Mouse (Mus musculus) stomach, postnatal 0 days (tissue): ENCODE data around the gene Slc5a9. TPM values are rescaled to one million over a fixed set of nuclear protein-coding genes. Genes with fewer than 3 reads are reported as not detected.
"Not testable (repeated sequence)": the region's sequence is repeated elsewhere in the genome, so short reads cannot be mapped to it uniquely, and the experiment has no call there.

ENCODE experiments used
- ATAC-seq: fragments of 200-750 bp; cut with Nextera tagmentation; 2 replicates; pipeline ENCODE4 v1.8.0; 2017; ENCODE audit not compliant: low FRiP score, low TSS enrichment
- DNase-seq: peaks from one replicate; pipeline ENCODE4 v3.0.0-alpha.2; 2016; ENCODE audit warnings: low spot score
- H3K27ac ChIP-seq: fragments of 300-500 bp; sonication (generic); replicated peaks from 2 replicates; pipeline ENCODE4 v1.5.1; 2014; ENCODE audit warnings: mild to moderate bottlenecking, control low read depth
- H3K27me3 ChIP-seq: fragments of 300-500 bp; sonication (generic); 2 replicates; pipeline ENCODE4 v1.6.1; 2014; ENCODE audit warnings: low read length; ENCODE audit not compliant: control insufficient read depth, insufficient read depth
- H3K36me3 ChIP-seq: fragments of 300-500 bp; sonication (generic); 2 replicates; pipeline ENCODE4 v1.6.1; 2014; ENCODE audit warnings: low read length, mixed read lengths; ENCODE audit not compliant: control insufficient read depth, insufficient read depth
- H3K4me1 ChIP-seq: fragments of 300-500 bp; sonication (generic); replicated peaks from 2 replicates; pipeline ENCODE4 v1.6.1; 2014; ENCODE audit warnings: antibody characterized with exemption; ENCODE audit not compliant: control insufficient read depth, insufficient read depth
- H3K4me2 ChIP-seq: fragments of 300-500 bp; sonication (generic); replicated peaks from 2 replicates; pipeline ENCODE4 v1.6.1; 2014; ENCODE audit warnings: low read depth, mild to moderate bottlenecking, control low read depth, moderate library complexity
- H3K4me3 ChIP-seq: fragments of 300-500 bp; sonication (generic); 2 replicates; pipeline ENCODE4 v1.5.1; 2014; ENCODE audit warnings: low read depth, low read length, control low read depth
- H3K9ac ChIP-seq: fragments of 300-500 bp; sonication (generic); 2 replicates; pipeline ENCODE4 v1.6.1; 2014; ENCODE audit warnings: mild to moderate bottlenecking, low read length, control low read depth, mixed read lengths
- H3K9me3 ChIP-seq: fragments of 300-500 bp; sonication (generic); 2 replicates; pipeline ENCODE4 v1.6.1; 2016; ENCODE audit warnings: low read length; ENCODE audit not compliant: control insufficient read depth
- CTCF ChIP-seq: IDR thresholded peaks from 2 replicates; pipeline ENCODE4 v1.5.1; 2016; ENCODE audit warnings: antibody characterized with exemption, low read depth, mild to moderate bottlenecking, moderate library complexity
- EP300 ChIP-seq: optimal IDR thresholded peaks from 2 replicates; pipeline ENCODE3; 2016; ENCODE audit warnings: antibody characterized with exemption
- WGBS: fragments of 180-500 bp; shearing (Covaris S2); extraction: QIAGEN DNeasy Blood & Tissue Kit; methylation state at CpG from one replicate; pipeline ENCODE4 v1.1.7; 2014; 5-methylcytosine and 5-hydroxymethylcytosine counted together
- polyA plus RNA-seq: library from polyadenylated mRNA; unstranded; fragments of >200 nt; fragmentation: Nextera tagmentation; extraction: Ambion mirVana; gene quantifications from 2 replicates; pipeline ENCODE4 v1.2.1, GENCODE M21; 2015

Gene Slc5a9
- 12.2 and 15.4 TPM in 2 replicates for polyA plus RNA-seq

GRCm38 (mm10) chr4:111902775-111903174, at the start of gene Slc5a9:
TSS of gene Slc5a9 (minus strand) at chr4:111902918.
- H3K36me3 ChIP-seq = no peaks in the 10 kb centered on the region
- H3K27me3 ChIP-seq = no peaks in the 10 kb centered on the region
- H3K4me2 ChIP-seq = no peak within 1 kb of the TSS
- no peaks in the 10 kb centered on the region for H3K9me3 ChIP-seq
- no peak for DNase-seq
- H3K4me3 ChIP-seq = no peak within 1 kb of the TSS
- no peaks in the 10 kb centered on the region for H3K4me1 ChIP-seq
- H3K27ac ChIP-seq = peak within 1 kb of the TSS; percentile 82
- no peak within 1 kb of the TSS for H3K9ac ChIP-seq
- ATAC-seq = 0 out of 2 replicates have a peak, but pooled peaks have one; percentile 11
- TF ChIP-seq EP300 = peak; percentile 39
- no peak for TF ChIP-seq CTCF

- Histone ChIP-seq H3K9ac (no peak within 1 kb of the TSS), H3K4me1 (no peaks in the 10 kb centered on the region), H3K27me3 (no peaks in the 10 kb centered on the region), H3K36me3 (no peaks in the 10 kb centered on the region), H3K27ac (no peak within 1 kb of the TSS), H3K9me3 (no peaks in the 10 kb centered on the region), H3K4me2 (no peak within 1 kb of the TSS), H3K4me3 (no peak within 1 kb of the TSS)
- ATAC-seq (no peak), DNase-seq (no peak)
- 70% methylated on average over 1 of the region's 1 CpGs for WGBS
- no peak for TF ChIP-seq CTCF
- TF ChIP-seq EP300 = no peak
These were observed 16.4 kb upstream of the Slc5a9 start, which contains the start of gene Skint8 for GRCm38 (mm10) chr4:111919092-111919491. TSS of gene Skint8 (plus strand) at chr4:111919392.

- H3K27ac ChIP-seq = no peak overlapping the region
- no peaks in the 10 kb centered on the region for H3K27me3 ChIP-seq
- H3K4me3 ChIP-seq = no peak overlapping the region
- WGBS = 21% methylated on average over 2 of the region's 2 CpGs
- H3K9me3 ChIP-seq = no peaks in the 10 kb centered on the region
- H3K4me2 ChIP-seq = no peak overlapping the region
- H3K9ac ChIP-seq = no peak overlapping the region
- no peak for DNase-seq
- no peak for TF ChIP-seq EP300
- peak; percentile 84 for TF ChIP-seq CTCF
- ATAC-seq = no peak
- H3K36me3 ChIP-seq = no peaks in the 10 kb centered on the region
- no peaks in the 10 kb centered on the region for H3K4me1 ChIP-seq
These were observed 5.2 kb upstream of the Slc5a9 start for GRCm38 (mm10) chr4:111907926-111908325.

- no peaks in the 10 kb centered on the region for H3K4me1 ChIP-seq
- H3K4me3 ChIP-seq = no peak overlapping the region
- ATAC-seq = peak; percentile 91
- no peak overlapping the region for H3K9ac ChIP-seq
- TF ChIP-seq EP300 (no peak), CTCF (no peak)
- no peaks in the 10 kb centered on the region for H3K36me3 ChIP-seq
- H3K27me3 ChIP-seq = no peaks in the 10 kb centered on the region
- no peaks in the 10 kb centered on the region for H3K9me3 ChIP-seq
- no peak overlapping the region for H3K4me2 ChIP-seq
- peak overlapping the region; percentile 30; the same call in 1 of the 2 replicates for H3K27ac ChIP-seq
- 73% methylated on average over 1 of the region's 1 CpGs for WGBS
- peak; percentile 29 for DNase-seq
These were observed 1.2 kb downstream of the Slc5a9 start for GRCm38 (mm10) chr4:111901473-111901872.

GRCm38 (mm10) chr4:111900491-111900890, 2.2 kb downstream of the Slc5a9 start:
- 81% methylated on average over 1 of the region's 1 CpGs for WGBS
- not testable (repeated sequence) for H3K4me1 ChIP-seq, ATAC-seq

GRCm38 (mm10) chr4:111898566-111898965, 4.2 kb downstream of the Slc5a9 start:
- 41% methylated on average over 4 of the region's 4 CpGs for WGBS

More at GRCm38 (mm10) chr4:111900491-111900890, 2.2 kb downstream of the Slc5a9 start:
- H3K4me3 ChIP-seq, H3K27me3 ChIP-seq, H3K36me3 ChIP-seq, H3K4me2 ChIP-seq, H3K9ac ChIP-seq, H3K9me3 ChIP-seq, DNase-seq: not testable (repeated sequence)
- H3K27ac ChIP-seq = 0 out of 2 replicates have a peak overlapping the region, but pooled peaks have one; percentile 24

More at GRCm38 (mm10) chr4:111898566-111898965, 4.2 kb downstream of the Slc5a9 start:
- Histone ChIP-seq H3K4me3 (no peak overlapping the region), H3K27me3 (no peaks in the 10 kb centered on the region), H3K36me3 (no peaks in the 10 kb centered on the region), H3K4me1 (no peaks in the 10 kb centered on the region), H3K27ac (peak overlapping the region; percentile 56; the same call in 1 of the 2 replicates), H3K9me3 (no peaks in the 10 kb centered on the region), H3K9ac (no peak overlapping the region), H3K4me2 (no peak overlapping the region)
- no peak for DNase-seq
- ATAC-seq = no peak
- TF ChIP-seq CTCF (no peak), EP300 (no peak)
